Comparison of ENCODE assay signal across 12 mouse cellular contexts in the genomic region with DNA sequence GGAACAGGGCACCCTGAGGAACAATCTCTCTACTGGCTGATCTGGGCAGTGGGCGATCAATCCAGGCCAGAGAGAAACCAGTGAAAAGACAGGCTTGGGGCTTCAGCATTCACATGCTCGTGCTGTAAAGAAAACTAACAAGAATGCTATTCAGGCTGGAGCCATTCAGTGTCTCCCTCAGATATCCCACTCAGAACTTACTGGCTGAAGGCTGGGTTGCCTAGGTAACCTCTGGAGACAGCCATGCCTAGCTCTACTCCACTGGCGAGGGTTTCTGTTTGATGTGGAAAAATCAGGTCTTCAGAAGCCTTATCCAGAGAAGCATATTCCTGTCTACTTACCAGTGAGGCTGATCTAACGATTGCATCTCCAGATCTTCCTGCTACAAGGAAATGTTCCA.
DNase-seq lines count a peak whose midpoint lies in the region; ATAC-seq and TF ChIP-seq lines count a peak whose summit lies in the region.
"Had no signal": no experiment of that assay in that cellular context is flagged by ENCODE, and none has a peak within 500 bp of the region (broad histone marks: within the 10 kb centered on the region; RNA-seq: fewer than 3 reads in every experiment).

No protein-coding gene starts in this region.

- H3K4me3 ChIP-seq in forebrain, embryonic 15.5 days, result no peak overlapping the region
- no peak overlapping the region for H3K4me3 ChIP-seq in hindbrain, embryonic 16.5 days (ENCODE audit: low read length)
- H3K4me3 ChIP-seq in midbrain, postnatal 0 days (ENCODE audit: low read depth, low read length), result no peak overlapping the region
- no peak overlapping the region for H3K4me3 ChIP-seq in gastrocnemius, adult 2 months
- H3K4me3 ChIP-seq: myocyte had no signal

- 0 out of 2 replicates have a peak, but pooled peaks cover 4% of the 10 kb centered on the region for H3K4me1 ChIP-seq in forebrain, embryonic 15.5 days
- H3K4me1 ChIP-seq in hindbrain, embryonic 16.5 days (ENCODE audit: control insufficient read depth, insufficient read depth, low read depth, low read length), result peaks cover 3% of the 10 kb centered on the region
- H3K4me1 ChIP-seq in midbrain, postnatal 0 days (ENCODE audit: insufficient read depth, low read length), result peaks cover 14% of the 10 kb centered on the region

- H3K9ac ChIP-seq in forebrain, embryonic 15.5 days (replicated peaks), result no peak overlapping the region
- H3K9ac ChIP-seq in hindbrain, embryonic 16.5 days (ENCODE audit: low read depth, low read length), result no peak overlapping the region
- no peak overlapping the region for H3K9ac ChIP-seq in midbrain, postnatal 0 days (replicated peaks; ENCODE audit: low read length, poor library complexity, severe bottlenecking)

- 21% methylated on average over 4 of the region's 4 CpGs for WGBS in forebrain, embryonic 15.5 days
- WGBS in hindbrain, embryonic 16.5 days, result 21% methylated on average over 4 of the region's 4 CpGs
- WGBS in midbrain, postnatal 0 days, result 20% methylated on average over 4 of the region's 4 CpGs

- TF ChIP-seq CTCF in midbrain, postnatal 0 days (IDR thresholded peaks at IDR 0.05), result no peak
- TF ChIP-seq CTCF in gastrocnemius, adult 2 months (IDR thresholded peaks at IDR 0.05), result no peak

- H3K36me3 ChIP-seq in forebrain, embryonic 15.5 days, result no peaks in the 10 kb centered on the region
- no peaks in the 10 kb centered on the region for H3K36me3 ChIP-seq in hindbrain, embryonic 16.5 days (ENCODE audit: control insufficient read depth, insufficient read depth, low read length)
- H3K36me3 ChIP-seq in midbrain, postnatal 0 days (ENCODE audit: insufficient read depth, low read length), result no peaks in the 10 kb centered on the region

- no peaks in the 10 kb centered on the region for H3K9me3 ChIP-seq in forebrain, embryonic 15.5 days
- no peaks in the 10 kb centered on the region for H3K9me3 ChIP-seq in hindbrain, embryonic 16.5 days (ENCODE audit: control insufficient read depth, low read length)
- H3K9me3 ChIP-seq in midbrain, postnatal 0 days (ENCODE audit: low read length), result no peaks in the 10 kb centered on the region

- intact Hi-C loops in gastrocnemius, adult 2 months (cut with DNase I), result no loop called here

- DNase-seq in frontal cortex, adult 2 months (ENCODE audit: extremely low spot score in 1 of 2, low spot score in 1 of 2), result no peak
- DNase-seq in midbrain, postnatal 0 days (ENCODE audit: low spot score), result peak; percentile 65
- no peak for DNase-seq in gastrocnemius, adult 2 months
- no peak for DNase-seq in natural killer cell, adult 2 months (ENCODE audit: low spot score in 2 of 2)
- DNase-seq: cerebellum, adult 11-12 months; lung, adult 2 months; thymus, adult 2 months had no signal

- H3K4me2 ChIP-seq in forebrain, embryonic 15.5 days (replicated peaks), result no peak overlapping the region
- no peak overlapping the region for H3K4me2 ChIP-seq in hindbrain, embryonic 16.5 days (ENCODE audit: low read length)
- H3K4me2 ChIP-seq in midbrain, postnatal 0 days (ENCODE audit: low read depth, low read length, poor library complexity, severe bottlenecking), result no peak overlapping the region

- H3K27me3 ChIP-seq in forebrain, embryonic 15.5 days, result no peaks in the 10 kb centered on the region
- no peaks in the 10 kb centered on the region for H3K27me3 ChIP-seq in hindbrain, embryonic 16.5 days (replicated peaks; ENCODE audit: control insufficient read depth, insufficient read depth, low read length)
- no peaks in the 10 kb centered on the region for H3K27me3 ChIP-seq in midbrain, postnatal 0 days (ENCODE audit: insufficient read depth, low read length)

- no peak overlapping the region for H3K27ac ChIP-seq in forebrain, embryonic 15.5 days (replicated peaks)
- H3K27ac ChIP-seq in hindbrain, embryonic 16.5 days (ENCODE audit: low read depth, low read length), result no peak overlapping the region
- H3K27ac ChIP-seq in midbrain, postnatal 0 days (ENCODE audit: low read depth, low read length), result 0 out of 2 replicates have a peak overlapping the region, but pooled peaks have one; percentile 26
- no peak overlapping the region for H3K27ac ChIP-seq in gastrocnemius, adult 2 months

- peak; percentile 53 for ATAC-seq in frontal cortex, adult (ENCODE audit: low TSS enrichment)
- peak; percentile 82 for ATAC-seq in forebrain, embryonic 15.5 days (replicated peaks)
- ATAC-seq in hindbrain, embryonic 16.5 days, result peak; percentile 90
- ATAC-seq in midbrain, postnatal 0 days (ENCODE audit: low FRiP score), result peak; percentile 84
- ATAC-seq in megakaryocyte-erythroid progenitor cell, adult 5-6 weeks (replicated peaks; ENCODE audit: low FRiP score, low TSS enrichment, poor library complexity, severe bottlenecking), result no peak
